Mouse (Mus musculus) limb, embryonic 12.5 days (tissue): ENCODE measurements around the gene Fbxo6. TPM values are rescaled to one million over a fixed set of nuclear protein-coding genes. Genes with fewer than 3 reads are reported as not detected.

ENCODE experiments used
- ATAC-seq: fragments of 200-750 bp; cut with Nextera tagmentation; 2 replicates; pipeline ENCODE4 v1.8.0; 2017; ENCODE audit warnings: low read depth, moderate TSS enrichment; ENCODE audit not compliant: insufficient number of reproducible peaks, insufficient read depth, low FRiP score, low TSS enrichment
- H3K27ac ChIP-seq: fragments of 300-500 bp; sonication (generic); 2 replicates; pipeline ENCODE4 v1.5.1; 2016; ENCODE audit warnings: mild to moderate bottlenecking, moderate library complexity
- H3K27me3 ChIP-seq: fragments of 300-500 bp; sonication (generic); 2 replicates; pipeline ENCODE4 v1.6.1; 2016; ENCODE audit warnings: mild to moderate bottlenecking, moderate library complexity
- H3K36me3 ChIP-seq: fragments of 300-500 bp; sonication (generic); 2 replicates; pipeline ENCODE4 v1.6.1; 2016; ENCODE audit warnings: mild to moderate bottlenecking, moderate library complexity
- H3K4me1 ChIP-seq: fragments of 300-500 bp; sonication (generic); replicated peaks from 2 replicates; pipeline ENCODE4 v1.6.1; 2016
- H3K4me2 ChIP-seq: fragments of 300-500 bp; sonication (generic); 2 replicates; pipeline ENCODE4 v1.6.1; 2016; ENCODE audit warnings: mild to moderate bottlenecking, moderate library complexity
- H3K4me3 ChIP-seq: fragments of 300-500 bp; sonication (generic); replicated peaks from 2 replicates; pipeline ENCODE4 v1.5.1; 2016; ENCODE audit warnings: mild to moderate bottlenecking
- H3K9ac ChIP-seq: fragments of 300-500 bp; sonication (generic); replicated peaks from 2 replicates; pipeline ENCODE4 v1.6.1; 2016; ENCODE audit warnings: mild to moderate bottlenecking, moderate library complexity
- H3K9me3 ChIP-seq: fragments of 300-500 bp; sonication (generic); 2 replicates; pipeline ENCODE4 v1.6.1; 2016; ENCODE audit warnings: mild to moderate bottlenecking, moderate library complexity
- WGBS: fragments of 180-500 bp; shearing (Covaris S2); methylation state at CpG from one replicate; pipeline ENCODE4 v1.1.7; 2016; 5-methylcytosine and 5-hydroxymethylcytosine counted together
- polyA plus RNA-seq: library from polyadenylated mRNA; unstranded; fragments of >200 nt; fragmentation: Nextera tagmentation; extraction: Ambion mirVana; gene quantifications from 2 replicates; pipeline ENCODE4 v1.2.1, GENCODE M21; 2016

Fbxo6 gene
- polyA plus RNA-seq, 1 experiment from 2014 or later: 11.9 TPM

DNA sequence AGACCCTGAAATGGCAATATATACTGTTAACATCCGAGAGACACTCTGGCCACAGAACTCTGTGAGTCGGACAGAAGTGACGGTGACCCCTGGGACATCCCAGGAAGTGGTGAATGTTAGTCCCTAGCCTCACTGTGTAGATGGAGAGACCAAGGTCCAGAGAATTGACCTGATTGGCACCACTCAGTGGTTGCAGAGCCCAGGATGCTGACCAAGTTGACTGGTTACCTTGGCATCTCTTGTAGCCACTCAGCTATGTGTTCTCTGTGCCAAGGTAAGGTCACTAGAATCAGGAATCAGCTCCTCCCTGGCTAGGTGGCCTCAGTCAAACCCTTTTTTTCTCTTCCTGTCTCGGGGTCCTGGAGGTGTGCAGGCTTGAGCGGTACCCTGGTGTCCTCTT is 8.2 kb downstream of the Fbxo6 start:
- Histone ChIP-seq H3K27ac (no peak overlapping the region), H3K36me3 (peaks cover 52% of the 10 kb centered on the region), H3K4me3 (no peak overlapping the region), H3K4me2 (no peak overlapping the region), H3K9ac (no peak overlapping the region), H3K4me1 (peaks cover 11% of the 10 kb centered on the region; the same call in 1 of the 2 replicates), H3K27me3 (peaks cover under 1% of the 10 kb centered on the region; the same call in 1 of the 2 replicates), H3K9me3 (no peaks in the 10 kb centered on the region)
- WGBS: 93% methylated on average over 5 of the region's 5 CpGs
- no peak for ATAC-seq

- Histone ChIP-seq H3K4me3 (peak overlapping the region; percentile 65), H3K9me3 (no peaks in the 10 kb centered on the region), H3K27me3 (peaks cover 7% of the 10 kb centered on the region; the same call in 1 of the 2 replicates), H3K36me3 (peaks cover 26% of the 10 kb centered on the region), H3K4me1 (peaks cover 11% of the 10 kb centered on the region; the same call in 1 of the 2 replicates), H3K27ac (peak overlapping the region; percentile 95), H3K9ac (peak overlapping the region; percentile 72), H3K4me2 (peak overlapping the region; percentile 86)
- ATAC-seq: peak; percentile 90
- under 1% methylated on average over 65 of the region's 65 CpGs for WGBS
Observed at GRCm38 (mm10) chr4:148140098-148141011, 11.6 kb downstream of the Fbxo6 start.

DNA sequence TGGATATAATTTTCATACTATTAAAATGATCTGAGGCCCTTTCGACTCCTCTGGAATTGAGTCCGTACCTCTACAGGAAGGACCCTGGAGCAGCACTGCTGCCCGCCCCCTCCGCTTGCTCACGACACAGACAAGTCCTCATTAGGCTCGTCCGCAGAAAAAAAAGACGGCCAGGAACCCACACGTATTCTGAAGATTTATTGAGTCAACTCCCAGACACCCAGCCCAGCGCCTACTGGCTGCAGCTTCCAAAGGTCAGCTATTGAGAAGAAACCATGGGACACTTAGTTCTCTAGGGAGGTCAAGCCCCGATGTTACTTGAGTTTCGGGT is 12.2 kb downstream of the Fbxo6 start:
- Histone ChIP-seq H3K4me2 (peak overlapping the region; percentile 86), H3K9ac (peak overlapping the region; percentile 45; the same call in 1 of the 2 replicates), H3K9me3 (no peaks in the 10 kb centered on the region), H3K27me3 (peaks cover 7% of the 10 kb centered on the region; the same call in 1 of the 2 replicates), H3K4me1 (peaks cover 11% of the 10 kb centered on the region; the same call in 1 of the 2 replicates), H3K4me3 (peak overlapping the region; percentile 65), H3K36me3 (peaks cover 20% of the 10 kb centered on the region), H3K27ac (0 out of 2 replicates have a peak overlapping the region, but pooled peaks have one; percentile 25)
- WGBS: 1% methylated on average over 12 of the region's 12 CpGs
- peak; percentile 2; the same call in 1 of the 2 replicates for ATAC-seq

GRCm38 (mm10) chr4:148137503-148137902 is 14.4 kb downstream of the Fbxo6 start:
- WGBS: 77% methylated on average over 8 of the region's 8 CpGs
- Histone ChIP-seq H3K27me3 (peaks cover 7% of the 10 kb centered on the region; the same call in 1 of the 2 replicates), H3K4me1 (peaks cover 11% of the 10 kb centered on the region; the same call in 1 of the 2 replicates), H3K27ac (no peak overlapping the region), H3K9ac (no peak overlapping the region), H3K36me3 (no peaks in the 10 kb centered on the region), H3K4me2 (no peak overlapping the region), H3K4me3 (no peak overlapping the region), H3K9me3 (no peaks in the 10 kb centered on the region)
- no peak for ATAC-seq

- WGBS: 88% methylated on average over 8 of the region's 8 CpGs
- no peaks in the 10 kb centered on the region for H3K9me3 ChIP-seq
- H3K4me1 ChIP-seq: peaks cover 19% of the 10 kb centered on the region; the same call in 1 of the 2 replicates
- H3K4me2 ChIP-seq: no peak overlapping the region
- H3K27ac ChIP-seq: no peak overlapping the region
- no peak for ATAC-seq
- H3K27me3 ChIP-seq: peaks cover 18% of the 10 kb centered on the region
- H3K36me3 ChIP-seq: no peaks in the 10 kb centered on the region
- H3K4me3 ChIP-seq: no peak overlapping the region
- no peak overlapping the region for H3K9ac ChIP-seq
Observed at GRCm38 (mm10) chr4:148134988-148135387, 17.0 kb downstream of the Fbxo6 start.

DNA sequence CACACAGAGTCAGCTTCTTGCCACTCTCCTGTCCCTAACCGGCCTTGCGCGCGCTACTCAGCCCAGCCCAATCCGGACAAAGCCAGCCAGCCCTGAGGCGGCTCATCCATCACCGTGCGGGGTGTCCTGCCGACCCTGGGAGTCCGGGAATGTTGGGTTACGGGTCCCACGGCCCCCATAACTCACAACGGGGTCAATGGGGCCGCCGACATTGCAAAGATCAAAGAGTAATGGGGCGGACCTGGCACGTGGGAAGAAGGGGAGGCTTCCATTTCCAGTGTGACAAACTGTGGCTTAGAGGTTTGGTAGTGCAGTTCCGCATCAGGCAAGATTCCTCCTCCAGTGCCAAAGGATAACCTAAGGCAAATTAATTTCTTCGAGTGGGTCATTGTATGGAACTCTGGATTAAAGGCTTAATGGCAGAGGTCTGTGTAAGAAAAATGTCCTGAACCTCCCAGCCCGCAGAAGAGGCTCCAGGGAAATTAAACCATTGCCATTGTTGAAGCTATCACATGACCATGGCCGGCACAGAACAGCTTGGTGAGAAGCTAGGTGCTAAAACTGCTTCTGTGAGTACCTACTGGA is 20.4 kb downstream of the Fbxo6 start:
- 0 out of 2 replicates have a peak, but pooled peaks cover 5% of the 10 kb centered on the region for H3K9me3 ChIP-seq
- peak overlapping the region; percentile 82 for H3K27ac ChIP-seq
- H3K4me2 ChIP-seq: peak overlapping the region; percentile 88
- H3K36me3 ChIP-seq: no peaks in the 10 kb centered on the region
- H3K27me3 ChIP-seq: peaks cover 24% of the 10 kb centered on the region
- H3K4me3 ChIP-seq: peak overlapping the region; percentile 84
- peak overlapping the region; percentile 91 for H3K9ac ChIP-seq
- peak; percentile 63; the same call in 1 of the 2 replicates for ATAC-seq
- WGBS: under 1% methylated on average over 21 of the region's 21 CpGs
- H3K4me1 ChIP-seq: peaks cover 20% of the 10 kb centered on the region; the same call in 1 of the 2 replicates

DNA sequence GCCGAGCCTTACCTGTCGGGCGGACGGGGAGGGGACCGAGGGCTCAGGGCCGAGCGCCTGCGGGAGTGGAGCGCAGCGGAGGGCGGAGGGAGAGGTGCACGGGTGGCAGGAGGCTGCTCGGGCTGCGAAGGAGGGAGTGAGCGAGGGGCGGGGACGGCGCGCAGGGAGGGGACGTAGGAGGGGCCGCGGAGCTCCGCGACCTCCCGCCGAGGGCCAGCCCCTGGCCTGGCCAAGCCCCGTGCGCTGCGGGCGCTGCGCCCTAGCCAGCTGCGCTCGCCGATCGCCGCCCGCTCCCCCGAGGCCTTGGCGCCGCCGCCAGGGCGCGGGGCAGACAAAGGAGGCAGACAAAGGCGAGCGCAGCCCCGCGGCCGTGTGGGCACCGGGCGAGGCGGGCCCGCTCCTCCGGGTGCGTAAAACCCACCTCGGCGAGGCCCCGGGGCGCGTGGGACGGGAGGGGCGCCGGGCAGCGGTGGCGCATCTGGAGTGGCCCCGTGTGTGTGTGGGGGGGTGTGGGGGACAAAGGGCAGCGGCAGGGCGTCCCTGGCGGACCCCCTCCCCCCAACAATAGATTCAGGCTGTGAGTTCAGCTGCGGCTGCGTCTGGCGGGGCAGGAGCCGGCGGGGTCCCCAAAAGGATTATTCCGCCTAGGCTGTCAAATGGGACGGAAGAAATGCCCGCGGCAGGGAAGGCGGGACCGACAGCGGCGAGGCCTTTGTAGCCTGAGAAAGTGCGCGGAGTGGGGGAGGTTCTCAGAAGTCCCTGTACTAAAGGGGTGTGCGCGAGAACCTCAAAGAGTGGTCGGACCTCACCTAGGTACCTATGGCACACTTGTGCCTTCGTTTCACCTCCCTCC is 21.2 kb downstream of the Fbxo6 start, which contains the start of gene Draxin:
Draxin (minus strand) TSS at position 138 of the 853 bp plus-strand sequence.
- 0 out of 2 replicates have a peak, but pooled peaks cover 5% of the 10 kb centered on the region for H3K9me3 ChIP-seq
- H3K27me3 ChIP-seq: peaks cover 24% of the 10 kb centered on the region
- ATAC-seq: peak; percentile 84
- under 1% methylated on average over 70 of the region's 87 CpGs for WGBS
- H3K4me3 ChIP-seq: peak within 1 kb of the TSS; percentile 84
- peaks cover 20% of the 10 kb centered on the region; the same call in 1 of the 2 replicates for H3K4me1 ChIP-seq
- H3K36me3 ChIP-seq: no peaks in the 10 kb centered on the region
- peak within 1 kb of the TSS; percentile 91 for H3K9ac ChIP-seq
- H3K27ac ChIP-seq: peak within 1 kb of the TSS; percentile 82
- peak within 1 kb of the TSS; percentile 88 for H3K4me2 ChIP-seq

- ATAC-seq: no peak; the same call in 1 of the 2 replicates
- Histone ChIP-seq H3K4me3 (peak within 1 kb of the TSS; percentile 84), H3K9ac (peak within 1 kb of the TSS; percentile 91), H3K9me3 (0 out of 2 replicates have a peak, but pooled peaks cover 5% of the 10 kb centered on the region), H3K36me3 (no peaks in the 10 kb centered on the region), H3K4me1 (peaks cover 22% of the 10 kb centered on the region; the same call in 1 of the 2 replicates), H3K4me2 (peak within 1 kb of the TSS; percentile 88), H3K27ac (peak within 1 kb of the TSS; percentile 82), H3K27me3 (peaks cover 24% of the 10 kb centered on the region)
- 2% methylated on average over 18 of the region's 18 CpGs for WGBS
Observed at GRCm38 (mm10) chr4:148130133-148130532, 21.8 kb downstream of the Fbxo6 start, which contains the start of gene Mad2l2. Mad2l2 (plus strand) TSS chr4:148130384.

- Histone ChIP-seq H3K36me3 (no peaks in the 10 kb centered on the region), H3K4me3 (no peak overlapping the region), H3K4me2 (no peak overlapping the region), H3K9me3 (0 out of 2 replicates have a peak, but pooled peaks cover 5% of the 10 kb centered on the region), H3K27me3 (peaks cover 24% of the 10 kb centered on the region), H3K9ac (no peak overlapping the region), H3K27ac (no peak overlapping the region), H3K4me1 (peaks cover 26% of the 10 kb centered on the region; the same call in 1 of the 2 replicates)
- no peak for ATAC-seq
- WGBS: 67% methylated on average over 2 of the region's 2 CpGs
Observed at GRCm38 (mm10) chr4:148128672-148129071, 23.3 kb downstream of the Fbxo6 start.

DNA sequence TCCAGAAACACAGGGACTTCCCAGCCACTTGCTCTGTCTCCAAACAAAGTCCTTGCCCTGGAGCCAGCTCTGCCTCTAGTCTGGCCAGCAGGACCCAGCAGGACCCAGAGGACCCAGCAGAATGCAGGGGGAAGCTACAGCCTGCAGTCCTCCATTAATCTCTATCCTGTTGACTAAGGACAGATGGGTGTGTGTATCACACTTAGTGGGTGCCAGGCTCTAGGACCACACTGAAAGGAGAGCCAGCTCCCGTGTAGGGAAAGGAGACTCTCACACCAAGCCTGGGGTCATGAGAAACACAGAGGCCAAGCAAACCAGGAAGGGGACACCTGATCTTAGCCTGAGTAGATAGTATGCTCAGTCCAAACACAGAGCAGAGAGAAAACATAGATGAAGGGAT is 23.7 kb downstream of the Fbxo6 start:
- ATAC-seq: no peak
- Histone ChIP-seq H3K27ac (no peak overlapping the region), H3K4me3 (no peak overlapping the region), H3K27me3 (peaks cover 24% of the 10 kb centered on the region), H3K4me2 (no peak overlapping the region), H3K9me3 (0 out of 2 replicates have a peak, but pooled peaks cover 5% of the 10 kb centered on the region), H3K36me3 (no peaks in the 10 kb centered on the region), H3K4me1 (peaks cover 26% of the 10 kb centered on the region; the same call in 1 of the 2 replicates), H3K9ac (no peak overlapping the region)
- WGBS: 44% methylated on average over 1 of the region's 1 CpGs
